Comparison of ENCODE assay signal across 33 mouse cellular contexts in the genomic region with DNA sequence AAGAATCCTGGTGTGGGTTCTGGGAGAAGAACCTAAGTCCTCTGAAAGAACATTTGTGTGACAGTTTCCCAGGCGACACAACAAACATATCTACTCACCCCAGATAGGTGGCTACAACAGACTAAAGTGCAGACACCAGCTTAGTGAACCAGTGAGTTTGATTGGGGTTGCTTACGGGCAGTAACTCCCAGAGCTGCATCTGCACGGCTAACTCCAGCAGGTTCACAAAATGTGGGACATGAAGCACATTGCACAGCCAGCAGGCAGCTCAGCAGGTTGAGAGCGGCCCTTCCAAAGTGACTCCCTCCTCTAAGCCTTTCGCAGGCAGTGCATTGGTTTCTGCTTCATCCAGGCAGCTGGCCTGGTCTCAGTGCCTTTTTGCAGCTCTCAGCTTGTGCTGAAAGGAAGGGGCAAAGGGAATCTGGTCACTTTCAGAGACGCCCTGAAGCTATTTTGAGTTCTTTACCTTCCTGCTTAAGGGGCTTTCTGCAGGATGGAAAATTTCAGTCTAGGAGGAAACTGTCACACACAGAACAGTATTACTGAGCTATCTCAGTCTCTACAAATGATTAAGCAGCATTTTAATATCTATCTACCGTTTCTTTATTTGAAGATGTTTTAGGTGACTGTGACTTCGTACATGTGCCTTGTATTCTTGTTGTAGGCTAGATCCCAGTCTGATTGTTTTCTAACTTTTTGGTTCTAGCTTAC. TPM values are rescaled to one million over a fixed set of nuclear protein-coding genes. Genes with fewer than 3 reads are reported as not detected.
DNase-seq lines count a peak whose midpoint lies in the region; ATAC-seq and TF ChIP-seq lines count a peak whose summit lies in the region.
"Had no signal": no experiment of that assay in that cellular context is flagged by ENCODE, and none has a peak within 500 bp of the region (broad histone marks: within the 10 kb centered on the region; RNA-seq: fewer than 3 reads in every experiment).

No protein-coding gene starts in this region.

- peaks cover 82% of the 10 kb centered on the region for H3K36me3 ChIP-seq in heart, embryonic 12.5 days
- H3K36me3 ChIP-seq in heart, adult 2 months (ENCODE audit: control insufficient read depth, insufficient read depth, low read length) = peaks cover 4% of the 10 kb centered on the region
- H3K36me3 ChIP-seq in heart, postnatal 0 days (replicated peaks; ENCODE audit: control insufficient read depth, insufficient read depth, low read length) = peaks cover 80% of the 10 kb centered on the region

- WGBS in heart, embryonic 12.5 days = 48% methylated on average over 8 of the region's 8 CpGs
- 52% methylated on average over 8 of the region's 8 CpGs for WGBS in heart, adult 2 months
- 41% methylated on average over 8 of the region's 8 CpGs for WGBS in heart, postnatal 0 days

- no peak overlapping the region for H3K4me2 ChIP-seq in heart, embryonic 12.5 days
- no peak overlapping the region for H3K4me2 ChIP-seq in heart, postnatal 0 days (ENCODE audit: low read depth, low read length)
- H3K4me2 ChIP-seq: embryonic facial prominence, embryonic 13.5 days; forebrain, embryonic 15.5 days; hindbrain, embryonic 15.5 days; intestine, embryonic 15.5 days; midbrain, embryonic 15.5 days; neural tube, embryonic 15.5 days had no signal

- intact Hi-C loops in heart, adult 2 months (cut with DNase I) = no loop called here
- intact Hi-C loops in heart, postnatal 25 days (cut with DNase I) = no loop called here

- H3K4me3 ChIP-seq in heart, embryonic 12.5 days = no peak overlapping the region
- H3K4me3 ChIP-seq in heart, adult 2 months = no peak overlapping the region
- no peak overlapping the region for H3K4me3 ChIP-seq in heart, postnatal 0 days (ENCODE audit: low read depth, low read length)
- H3K4me3 ChIP-seq: embryonic facial prominence, embryonic 13.5 days; forebrain, embryonic 10.5 days; forebrain, embryonic 15.5 days; hindbrain, embryonic 10.5 days; hindbrain, embryonic 15.5 days; intestine, embryonic 15.5 days; midbrain, embryonic 10.5 days; midbrain, embryonic 15.5 days; neural tube, embryonic 15.5 days had no signal

- TF ChIP-seq POLR2A in heart, adult 2 months (IDR thresholded peaks at IDR 0.05; ENCODE audit: insufficient read depth, low read depth, low read length) = no peak

- H3K4me1 ChIP-seq in heart, embryonic 12.5 days (replicated peaks) = peaks cover 31% of the 10 kb centered on the region
- no peaks in the 10 kb centered on the region for H3K4me1 ChIP-seq in heart, adult 2 months (ENCODE audit: control insufficient read depth, insufficient read depth, low read length)
- H3K4me1 ChIP-seq in heart, postnatal 0 days (ENCODE audit: control insufficient read depth, insufficient read depth) = no peaks in the 10 kb centered on the region
- H3K4me1 ChIP-seq: embryonic facial prominence, embryonic 13.5 days; forebrain, embryonic 10.5 days; forebrain, embryonic 15.5 days; hindbrain, embryonic 10.5 days; hindbrain, embryonic 15.5 days; intestine, embryonic 15.5 days; midbrain, embryonic 10.5 days; midbrain, embryonic 15.5 days; neural tube, embryonic 15.5 days had no signal

- H3K79me2 ChIP-seq in heart, adult 2 months (replicated peaks; ENCODE audit: control insufficient read depth, insufficient read depth, low read length) = no peaks in the 10 kb centered on the region

- H3K9me3 ChIP-seq in heart, embryonic 12.5 days (replicated peaks) = no peaks in the 10 kb centered on the region
- no peaks in the 10 kb centered on the region for H3K9me3 ChIP-seq in heart, postnatal 0 days (replicated peaks; ENCODE audit: control insufficient read depth, low read length)
- H3K9me3 ChIP-seq: embryonic facial prominence, embryonic 13.5 days; forebrain, embryonic 10.5 days; forebrain, embryonic 15.5 days; G1E; hindbrain, embryonic 10.5 days; hindbrain, embryonic 15.5 days; intestine, embryonic 15.5 days; midbrain, embryonic 10.5 days; midbrain, embryonic 15.5 days; neural tube, embryonic 15.5 days had no signal

- H3K27me3 ChIP-seq in heart, embryonic 12.5 days (replicated peaks) = no peaks in the 10 kb centered on the region
- H3K27me3 ChIP-seq in heart, adult 2 months (ENCODE audit: control insufficient read depth, insufficient read depth, low read length) = no peaks in the 10 kb centered on the region
- no peaks in the 10 kb centered on the region for H3K27me3 ChIP-seq in heart, postnatal 0 days (ENCODE audit: control insufficient read depth, insufficient read depth, low read length)
- H3K27me3 ChIP-seq: embryonic facial prominence, embryonic 13.5 days; forebrain, embryonic 15.5 days; hindbrain, embryonic 15.5 days; intestine, embryonic 15.5 days; midbrain, embryonic 15.5 days; neural tube, embryonic 15.5 days had no signal

- TF ChIP-seq CTCF in heart, adult 2 months (IDR thresholded peaks at IDR 0.05) = no peak
- no peak for TF ChIP-seq CTCF in heart, postnatal 0 days (IDR thresholded peaks at IDR 0.05; ENCODE audit: low read depth)

- no peak overlapping the region for H3K9ac ChIP-seq in heart, embryonic 12.5 days
- H3K9ac ChIP-seq in heart, adult 2 months (ENCODE audit: low read depth, low read length) = no peak overlapping the region
- no peak overlapping the region for H3K9ac ChIP-seq in heart, postnatal 0 days (replicated peaks; ENCODE audit: low read depth, low read length)
- H3K9ac ChIP-seq: embryonic facial prominence, embryonic 13.5 days; forebrain, embryonic 15.5 days; hindbrain, embryonic 15.5 days; intestine, embryonic 15.5 days; liver, embryonic 14.5 days; midbrain, embryonic 15.5 days; neural tube, embryonic 15.5 days had no signal

- H3K27ac ChIP-seq in heart, embryonic 12.5 days (ENCODE audit: poor library complexity, severe bottlenecking) = peak overlapping the region; percentile 87
- H3K27ac ChIP-seq in heart, adult 2 months = no peak overlapping the region
- peak overlapping the region; percentile 66 for H3K27ac ChIP-seq in heart, postnatal 0 days (ENCODE audit: low read depth)
- H3K27ac ChIP-seq: embryonic facial prominence, embryonic 13.5 days; forebrain, embryonic 10.5 days; forebrain, embryonic 15.5 days; hindbrain, embryonic 10.5 days; hindbrain, embryonic 15.5 days; intestine, embryonic 15.5 days; liver, embryonic 14.5 days; macrophage; midbrain, embryonic 10.5 days; midbrain, embryonic 15.5 days; neural tube, embryonic 15.5 days had no signal

- DNase-seq in heart, adult 2 months = no peak
- DNase-seq in heart, postnatal 0 days (ENCODE audit: low spot score) = peak; percentile 40
- DNase-seq in heart, postnatal 25 days (ENCODE audit: low spot score) = no peak
- no peak for DNase-seq in kidney, postnatal 4 days
- DNase-seq in kidney, postnatal 36 days = no peak
- DNase-seq: adrenal gland, postnatal 10 days; cerebellum, adult 11-12 months; cerebellum, adult 9-11 months; gastrocnemius, postnatal 36 days; kidney, adult 2 months; layer of hippocampus, postnatal 36 days; lung, adult 2 months; lung, postnatal 10 days; retina, postnatal 1 day; right cerebral cortex, postnatal 14 days; thymus, postnatal 4 days had no signal

- 0 out of 2 replicates have a peak, but pooled peaks have one; percentile 33 for ATAC-seq in heart, embryonic 12.5 days (ENCODE audit: insufficient number of reproducible peaks, low FRiP score)
- ATAC-seq in heart, postnatal 0 days (ENCODE audit: insufficient read depth, low read depth) = peak; percentile 59
- ATAC-seq in activated CD4-positive, CD25-positive, alpha-beta regulatory T cell, adult 4 months = peak; percentile 28
- ATAC-seq: forebrain, embryonic 15.5 days; midbrain, embryonic 15.5 days had no signal

- no peak for TF ChIP-seq EP300 in heart, adult 2 months (IDR thresholded peaks at IDR 0.05; ENCODE audit: insufficient read depth, low read depth, low read length)
- no peak for TF ChIP-seq EP300 in heart, postnatal 0 days (IDR thresholded peaks at IDR 0.05; ENCODE audit: low read depth)

RNA-seq across cellular contexts. Expression of a gene that starts 44.7 kb away (rescaled TPM):
- polyA plus RNA-seq in heart, embryonic 12.5 days (2016; fragmentation: Nextera tagmentation; extraction: Ambion mirVana) = 22.0 and 23.0 TPM in 2 replicates
- 1 to 10 TPM; 5.0 to 5.3 TPM for total RNA-seq in heart, adult 2 months (2021)
- polyA plus RNA-seq in heart, adult 2 months (2012; rRNA removed) = 6.5 and 8.1 TPM in 2 replicates
- total RNA-seq in heart, postnatal 0 days (2014; rRNA removed; ENCODE audit: low replicate concordance) = 5.8 and 17.7 TPM in 2 replicates
- 8.6 and 9.1 TPM in 2 replicates for polyA plus RNA-seq in heart, postnatal 0 days (2015; fragmentation: Nextera tagmentation; extraction: Ambion mirVana)
- total RNA-seq in heart, postnatal 25 days (2021) = 1 to 10 TPM; 6.5 to 7.1 TPM
- polyA plus RNA-seq in activated CD4-positive, CD25-positive, alpha-beta regulatory T cell, adult 4 months (2017; shearing (Covaris generic)) = 100 to 1,000 TPM; 139 to 153 TPM

RNA-seq across cellular contexts. Expression of a gene that starts 46.9 kb away (rescaled TPM):
- 255 and 280 TPM in 2 replicates for polyA plus RNA-seq in heart, embryonic 12.5 days (2016; fragmentation: Nextera tagmentation; extraction: Ambion mirVana)
- total RNA-seq in heart, adult 2 months (2021) = 100 to 1,000 TPM; 129 to 135 TPM
- polyA plus RNA-seq in heart, adult 2 months (2012; rRNA removed) = 61.4 and 70.1 TPM in 2 replicates
- total RNA-seq in heart, postnatal 0 days (2014; rRNA removed; ENCODE audit: low replicate concordance) = 83.8 and 130 TPM in 2 replicates
- polyA plus RNA-seq in heart, postnatal 0 days (2015; fragmentation: Nextera tagmentation; extraction: Ambion mirVana) = 346 and 349 TPM in 2 replicates
- 100 to 1,000 TPM; 117 to 136 TPM for total RNA-seq in heart, postnatal 25 days (2021)
- 100 to 1,000 TPM in 1 of 2 experiments, 10 to 100 TPM in 1; 90.7 to 129 TPM for polyA plus RNA-seq in activated CD4-positive, CD25-positive, alpha-beta regulatory T cell, adult 4 months (2017; shearing (Covaris generic))

RNA-seq across cellular contexts. Expression of a gene that starts 52.7 kb away (rescaled TPM):
- polyA plus RNA-seq in heart, embryonic 12.5 days (2016; fragmentation: Nextera tagmentation; extraction: Ambion mirVana) = 0.31 and 0.47 TPM in 2 replicates
- total RNA-seq in heart, adult 2 months (2021) = not detected
- 0.14 and 0.35 TPM in 2 replicates for polyA plus RNA-seq in heart, adult 2 months (2012; rRNA removed)
- 0.46 TPM in 1 of 2 replicates, not detected in the other for total RNA-seq in heart, postnatal 0 days (2014; rRNA removed; ENCODE audit: low replicate concordance)
- 0.10 and 0.20 TPM in 2 replicates for polyA plus RNA-seq in heart, postnatal 0 days (2015; fragmentation: Nextera tagmentation; extraction: Ambion mirVana)
- not detected for total RNA-seq in heart, postnatal 25 days (2021)
- under 1 TPM in 1 of 2 experiments, not detected in 1; 0.78 TPM for polyA plus RNA-seq in activated CD4-positive, CD25-positive, alpha-beta regulatory T cell, adult 4 months (2017; shearing (Covaris generic))
- total RNA-seq: gastrocnemius, adult 18-20 months; left cerebral cortex, postnatal 10 days had no signal
- polyA plus RNA-seq: limb, embryonic 11.5 days had no signal
